Mouse (Mus musculus): ENCODE measurements around the gene Slc26a9.
"Not testable (repeated sequence)": the region's sequence is repeated elsewhere in the genome, so short reads cannot be mapped to it uniquely, and the experiment has no call there.

Slc26a9 gene

GRCm38 (mm10) chr1:131770656-131771055 lies 26.8 kb downstream of the Slc26a9 start:
- DNase-seq, result no peak

GRCm38 (mm10) chr1:131771440-131771839 lies 27.6 kb downstream of the Slc26a9 start:
- no peak for DNase-seq

- no peak for DNase-seq
These were observed 50.8 kb downstream of the Slc26a9 start for GRCm38 (mm10) chr1:131794591-131794990.

- DNase-seq, result no peak
These were observed 51.3 kb downstream of the Slc26a9 start for GRCm38 (mm10) chr1:131795171-131795570.

- DNase-seq, result peak in 1 of 2 experiments; percentile 7
These were observed 53.5 kb downstream of the Slc26a9 start, which contains the start of gene Pm20d1 for GRCm38 (mm10) chr1:131797202-131797909. TSS of gene Pm20d1 (plus strand) at chr1:131797381.

GRCm38 (mm10) chr1:131800001-131800400 lies 56.2 kb downstream of the Slc26a9 start:
- no peak for DNase-seq

- no peak for DNase-seq
These were observed 57.2 kb downstream of the Slc26a9 start for GRCm38 (mm10) chr1:131801071-131801470.

- no peak for DNase-seq
These were observed 58.8 kb downstream of the Slc26a9 start for GRCm38 (mm10) chr1:131802652-131803051.

GRCm38 (mm10) chr1:131804166-131804565 lies 60.3 kb downstream of the Slc26a9 start:
- DNase-seq, result no peak

GRCm38 (mm10) chr1:131808986-131809385 lies 65.2 kb downstream of the Slc26a9 start:
- DNase-seq, result no peak

GRCm38 (mm10) chr1:131809651-131810050 lies 65.8 kb downstream of the Slc26a9 start:
- DNase-seq, result no peak

GRCm38 (mm10) chr1:131811393-131811792 lies 67.6 kb downstream of the Slc26a9 start:
- DNase-seq, result no peak

- DNase-seq, result no peak
These were observed 68.2 kb downstream of the Slc26a9 start for GRCm38 (mm10) chr1:131812006-131812405.

GRCm38 (mm10) chr1:131812631-131813295 lies 68.9 kb downstream of the Slc26a9 start:
- no peak for DNase-seq

- no peak for DNase-seq
These were observed 69.9 kb downstream of the Slc26a9 start for GRCm38 (mm10) chr1:131813731-131814130.

- DNase-seq, result no peak
These were observed 70.4 kb downstream of the Slc26a9 start for GRCm38 (mm10) chr1:131814191-131814590.

GRCm38 (mm10) chr1:131816886-131817285 lies 73.1 kb downstream of the Slc26a9 start:
- no peak for DNase-seq

GRCm38 (mm10) chr1:131820353-131820752 lies 76.5 kb downstream of the Slc26a9 start:
- DNase-seq, result not testable (repeated sequence)

GRCm38 (mm10) chr1:131820887-131821328 lies 77.1 kb downstream of the Slc26a9 start:
- no peak for DNase-seq

Measured in spleen, adult 18-20 months (tissue).